Mouse (Mus musculus): ENCODE data around the gene Oprm1. TPM values are rescaled to one million over a fixed set of nuclear protein-coding genes. Genes with fewer than 3 reads are reported as not detected.

Gene Oprm1
- polyA plus RNA-seq, 1 experiment: not detected

GRCm38 (mm10) chr10:7041032-7041431 is 282.7 kb downstream of the Oprm1 start:
- H3K36me3 ChIP-seq (ENCODE audit: control insufficient read depth, insufficient read depth): no peaks in the 10 kb centered on the region
- no peaks in the 10 kb centered on the region for H3K27me3 ChIP-seq (ENCODE audit: control insufficient read depth, insufficient read depth, insufficient read length)
- H3K4me3 ChIP-seq: no peak overlapping the region
- H3ac ChIP-seq (ENCODE audit: control insufficient read depth, insufficient read length): no peak overlapping the region
- no peak for TF ChIP-seq CEBPB (IDR thresholded peaks at IDR 0.05; ENCODE audit: insufficient read depth, poor library complexity, severe bottlenecking)
- TF ChIP-seq SRF (IDR thresholded peaks at IDR 0.05; ENCODE audit: control insufficient read depth, insufficient read length, low read depth): no peak
- H3K79me2 ChIP-seq (ENCODE audit: control insufficient read depth, insufficient read depth): no peaks in the 10 kb centered on the region
- no peak overlapping the region for H3K4me2 ChIP-seq (ENCODE audit: low read depth)

DNA sequence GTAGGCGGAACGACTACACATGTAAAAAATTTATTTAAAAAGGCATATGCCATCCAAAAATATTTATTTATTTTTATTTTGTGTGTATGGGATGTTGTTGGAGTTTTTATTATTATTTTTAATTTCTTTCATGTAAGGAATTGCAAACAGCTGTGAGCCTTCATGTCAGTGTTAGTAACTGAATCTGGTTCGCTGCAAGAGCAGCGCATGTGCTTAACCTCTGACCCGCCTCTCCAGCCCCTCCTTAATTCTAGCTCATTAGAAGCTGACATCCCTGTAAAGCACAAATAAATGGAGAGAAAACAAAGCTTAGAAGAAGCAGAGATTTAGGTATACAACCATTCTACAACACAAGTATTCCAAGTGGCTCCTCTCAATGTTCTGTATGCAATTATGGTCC is 285.6 kb downstream of the Oprm1 start:
- Histone ChIP-seq H3ac (ENCODE audit: control insufficient read depth, insufficient read length) (no peak overlapping the region), H3K79me2 (ENCODE audit: control insufficient read depth, insufficient read depth) (no peaks in the 10 kb centered on the region), H3K36me3 (ENCODE audit: control insufficient read depth, insufficient read depth) (no peaks in the 10 kb centered on the region), H3K4me2 (ENCODE audit: low read depth) (no peak overlapping the region), H3K4me3 (no peak overlapping the region), H3K27me3 (ENCODE audit: control insufficient read depth, insufficient read depth, insufficient read length) (no peaks in the 10 kb centered on the region)
- no peak for TF ChIP-seq REST (IDR thresholded peaks at IDR 0.05; ENCODE audit: insufficient read depth, insufficient read length)
- no peak for TF ChIP-seq MYOD1 (IDR thresholded peaks at IDR 0.05; ENCODE audit: control insufficient read depth in 1 of 3, insufficient read length in 2 of 3, low read depth in 2 of 3)
- no peak for TF ChIP-seq MYOG (IDR thresholded peaks at IDR 0.05; ENCODE audit: control insufficient read depth in 1 of 3, insufficient read depth in 1 of 3, insufficient read length in 2 of 3, low read depth in 2 of 3)
- TF ChIP-seq MAX (IDR thresholded peaks at IDR 0.05; ENCODE audit: low read depth): no peak
- TF ChIP-seq SRF (IDR thresholded peaks at IDR 0.05; ENCODE audit: control insufficient read depth, insufficient read length, low read depth): no peak
- TF ChIP-seq USF1 (IDR thresholded peaks at IDR 0.05; ENCODE audit: low read depth): no peak
- no peak for TF ChIP-seq TCF12 (IDR thresholded peaks at IDR 0.05; ENCODE audit: insufficient read depth, poor library complexity, severe bottlenecking)
- TF ChIP-seq TCF3 (IDR thresholded peaks at IDR 0.05; ENCODE audit: insufficient read length, low read depth): no peak
- TF ChIP-seq POLR2AphosphoS2 (IDR thresholded peaks at IDR 0.05; ENCODE audit: insufficient read length, low read depth): no peak
- TF ChIP-seq POLR2A (IDR thresholded peaks at IDR 0.05; ENCODE audit: insufficient read length, low read depth): no peak
- no peak for TF ChIP-seq E2F4 (IDR thresholded peaks at IDR 0.05; ENCODE audit: insufficient read depth)
- TF ChIP-seq CEBPB (IDR thresholded peaks at IDR 0.05; ENCODE audit: insufficient read depth, poor library complexity, severe bottlenecking): no peak

- H3K4me2 ChIP-seq (ENCODE audit: low read depth): no peak overlapping the region
Observed at GRCm38 (mm10) chr10:7047288-7047918, 289.1 kb downstream of the Oprm1 start.

GRCm38 (mm10) chr10:7047919-7048291 is 289.6 kb downstream of the Oprm1 start:
- Histone ChIP-seq H3K4me3 (no peak overlapping the region), H3K36me3 (ENCODE audit: control insufficient read depth, insufficient read depth) (no peaks in the 10 kb centered on the region), H3ac (ENCODE audit: control insufficient read depth, insufficient read length) (no peak overlapping the region), H3K4me2 (ENCODE audit: low read depth) (no peak overlapping the region), H3K79me2 (ENCODE audit: control insufficient read depth, insufficient read depth) (no peaks in the 10 kb centered on the region), H3K27me3 (ENCODE audit: control insufficient read depth, insufficient read depth, insufficient read length) (no peaks in the 10 kb centered on the region)
- no peak for TF ChIP-seq MYOD1 (IDR thresholded peaks at IDR 0.05; ENCODE audit: control insufficient read depth in 1 of 3, insufficient read length in 2 of 3, low read depth in 2 of 3)
- peak; percentile 59 for TF ChIP-seq CEBPB (IDR thresholded peaks at IDR 0.05; ENCODE audit: insufficient read depth, poor library complexity, severe bottlenecking)

More at GRCm38 (mm10) chr10:7047288-7047918, 289.1 kb downstream of the Oprm1 start:
- no peaks in the 10 kb centered on the region for H3K79me2 ChIP-seq (ENCODE audit: control insufficient read depth, insufficient read depth)
- TF ChIP-seq POLR2A (IDR thresholded peaks at IDR 0.05; ENCODE audit: insufficient read length, low read depth) (no peak), USF1 (IDR thresholded peaks at IDR 0.05; ENCODE audit: low read depth) (no peak), MYOG (IDR thresholded peaks at IDR 0.05; ENCODE audit: control insufficient read depth in 1 of 3, insufficient read depth in 1 of 3, insufficient read length in 2 of 3, low read depth in 2 of 3) (no peak)
- no peak overlapping the region for H3K4me3 ChIP-seq
- no peaks in the 10 kb centered on the region for H3K27me3 ChIP-seq (ENCODE audit: control insufficient read depth, insufficient read depth, insufficient read length)
- no peaks in the 10 kb centered on the region for H3K36me3 ChIP-seq (ENCODE audit: control insufficient read depth, insufficient read depth)
- no peak overlapping the region for H3ac ChIP-seq (ENCODE audit: control insufficient read depth, insufficient read length)

GRCm38 (mm10) chr10:7049901-7050300 is 291.6 kb downstream of the Oprm1 start:
- Histone ChIP-seq H3K27me3 (ENCODE audit: control insufficient read depth, insufficient read depth, insufficient read length) (no peaks in the 10 kb centered on the region), H3K36me3 (ENCODE audit: control insufficient read depth, insufficient read depth) (no peaks in the 10 kb centered on the region), H3ac (ENCODE audit: control insufficient read depth, insufficient read length) (no peak overlapping the region), H3K4me3 (no peak overlapping the region), H3K4me2 (ENCODE audit: low read depth) (no peak overlapping the region), H3K79me2 (ENCODE audit: control insufficient read depth, insufficient read depth) (no peaks in the 10 kb centered on the region)
- no peak for TF ChIP-seq SRF (IDR thresholded peaks at IDR 0.05; ENCODE audit: control insufficient read depth, insufficient read length, low read depth)

DNA sequence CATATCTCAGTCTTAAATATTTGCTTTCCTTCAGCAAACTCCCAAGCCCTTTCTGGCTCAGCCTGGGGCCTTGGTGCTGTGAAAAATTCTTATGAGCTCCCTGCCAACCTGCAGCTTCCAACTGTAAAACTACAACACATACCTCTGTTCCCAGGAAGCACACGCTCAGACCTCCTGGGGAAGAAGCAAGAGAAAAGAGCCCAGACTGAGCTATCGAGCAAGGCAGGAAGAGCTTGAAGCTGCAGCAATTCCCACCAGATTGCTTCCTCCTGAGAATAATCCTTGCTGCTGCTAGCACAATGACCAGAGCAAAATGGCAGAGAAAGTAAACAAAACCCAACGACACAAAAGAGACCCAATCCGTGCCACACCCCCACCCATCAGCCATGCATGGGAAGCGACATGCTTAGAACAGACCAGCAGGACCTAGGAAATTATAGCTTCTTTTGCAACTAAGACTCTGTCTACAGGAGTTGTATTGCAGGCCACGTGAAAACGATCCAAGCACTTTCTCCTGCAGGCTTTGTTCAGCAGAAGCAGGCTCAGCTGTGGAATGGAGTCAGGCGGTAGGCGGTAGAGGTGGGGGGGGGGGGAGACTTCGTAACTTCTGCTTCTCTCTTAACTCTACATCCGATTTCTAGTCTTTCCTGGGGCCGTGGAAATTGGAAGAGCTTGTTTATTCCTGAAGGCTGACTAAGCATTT is 294.2 kb downstream of the Oprm1 start, which contains the start of gene Ipcef1:
Ipcef1 (minus strand) TSS at position 164 of the 703 bp plus-strand sequence.
- H3K79me2 ChIP-seq (ENCODE audit: control insufficient read depth, insufficient read depth): no peaks in the 10 kb centered on the region
- H3K36me3 ChIP-seq (ENCODE audit: control insufficient read depth, insufficient read depth): no peaks in the 10 kb centered on the region
- TF ChIP-seq TCF12 (IDR thresholded peaks at IDR 0.05; ENCODE audit: insufficient read depth, poor library complexity, severe bottlenecking) (no peak), MYOD1 (IDR thresholded peaks at IDR 0.05; ENCODE audit: control insufficient read depth in 1 of 3, insufficient read length in 2 of 3, low read depth in 2 of 3) (no peak), USF1 (IDR thresholded peaks at IDR 0.05; ENCODE audit: low read depth) (no peak), MAX (IDR thresholded peaks at IDR 0.05; ENCODE audit: low read depth) (no peak), MYOG (IDR thresholded peaks at IDR 0.05; ENCODE audit: control insufficient read depth in 1 of 3, insufficient read depth in 1 of 3, insufficient read length in 2 of 3, low read depth in 2 of 3) (no peak), CEBPB (IDR thresholded peaks at IDR 0.05; ENCODE audit: insufficient read depth, poor library complexity, severe bottlenecking) (no peak), POLR2A (IDR thresholded peaks at IDR 0.05; ENCODE audit: insufficient read length, low read depth) (no peak), SRF (IDR thresholded peaks at IDR 0.05; ENCODE audit: control insufficient read depth, insufficient read length, low read depth) (no peak), E2F4 (IDR thresholded peaks at IDR 0.05; ENCODE audit: insufficient read depth) (no peak), TCF3 (IDR thresholded peaks at IDR 0.05; ENCODE audit: insufficient read length, low read depth) (no peak), POLR2AphosphoS2 (IDR thresholded peaks at IDR 0.05; ENCODE audit: insufficient read length, low read depth) (no peak), REST (IDR thresholded peaks at IDR 0.05; ENCODE audit: insufficient read depth, insufficient read length) (no peak)
- no peak within 1 kb of the TSS for H3K4me3 ChIP-seq
- H3ac ChIP-seq (ENCODE audit: control insufficient read depth, insufficient read length): no peak within 1 kb of the TSS
- no peak within 1 kb of the TSS for H3K4me2 ChIP-seq (ENCODE audit: low read depth)
- no peaks in the 10 kb centered on the region for H3K27me3 ChIP-seq (ENCODE audit: control insufficient read depth, insufficient read depth, insufficient read length)
